Mouse (Mus musculus) stomach, embryonic 15.5 days (tissue): Measurements from ENCODE around the gene Ttc9b. TPM values are rescaled to one million over a fixed set of nuclear protein-coding genes. Genes with fewer than 3 reads are reported as not detected.

Experiments
- ATAC-seq: fragments of 200-750 bp; cut with Nextera tagmentation; 2 replicates; pipeline ENCODE4 v1.8.0; 2017; ENCODE audit warnings: low read depth, moderate number of reproducible peaks, moderate TSS enrichment; ENCODE audit not compliant: insufficient read depth, low FRiP score
- H3K27ac ChIP-seq: fragments of 300-500 bp; sonication (generic); 2 replicates; pipeline ENCODE4 v1.5.1; 2015; ENCODE audit warnings: mild to moderate bottlenecking, inconsistent platforms
- H3K27me3 ChIP-seq: fragments of 300-500 bp; sonication (generic); replicated peaks from 2 replicates; pipeline ENCODE4 v1.6.1; 2015; ENCODE audit warnings: inconsistent platforms
- H3K36me3 ChIP-seq: fragments of 300-500 bp; sonication (generic); 2 replicates; pipeline ENCODE4 v1.6.1; 2015; ENCODE audit warnings: inconsistent platforms
- H3K4me1 ChIP-seq: fragments of 300-500 bp; sonication (generic); 2 replicates; pipeline ENCODE4 v1.6.1; 2015; ENCODE audit warnings: inconsistent platforms
- H3K4me2 ChIP-seq: fragments of 300-500 bp; sonication (generic); 2 replicates; pipeline ENCODE4 v1.6.1; 2015; ENCODE audit warnings: mild to moderate bottlenecking, inconsistent platforms
- H3K4me3 ChIP-seq: fragments of 300-500 bp; sonication (generic); replicated peaks from 2 replicates; pipeline ENCODE4 v1.5.1; 2015; ENCODE audit warnings: inconsistent platforms
- H3K9ac ChIP-seq: fragments of 300-500 bp; sonication (generic); 2 replicates; pipeline ENCODE4 v1.6.1; 2015; ENCODE audit warnings: inconsistent platforms
- H3K9me3 ChIP-seq: fragments of 300-500 bp; sonication (generic); 2 replicates; pipeline ENCODE4 v1.6.1; 2016; ENCODE audit warnings: inconsistent platforms
- WGBS: fragments of 180-500 bp; shearing (Covaris S2); methylation state at CpG from one replicate; pipeline ENCODE4 v1.1.7; 2015; 5-methylcytosine and 5-hydroxymethylcytosine counted together
- polyA plus RNA-seq: library from polyadenylated mRNA; unstranded; fragments of >200 nt; fragmentation: Nextera tagmentation; extraction: Ambion mirVana; gene quantifications from 2 replicates; pipeline ENCODE4 v1.2.1, GENCODE M21; 2015

Gene Ttc9b
- polyA plus RNA-seq, 1 experiment from 2014 or later: 1.8 TPM

- H3K4me3 ChIP-seq: peak overlapping the region; percentile 76
- under 1% methylated on average over 47 of the region's 52 CpGs for WGBS
- H3K9ac ChIP-seq: peak overlapping the region; percentile 78
- no peaks in the 10 kb centered on the region for H3K9me3 ChIP-seq
- no peaks in the 10 kb centered on the region for H3K27me3 ChIP-seq
- ATAC-seq: 0 out of 2 replicates have a peak, but pooled peaks have one; percentile 13
- peak overlapping the region; percentile 93; the same call in 1 of the 2 replicates for H3K27ac ChIP-seq
- no peaks in the 10 kb centered on the region for H3K36me3 ChIP-seq
- H3K4me1 ChIP-seq: peaks cover 15% of the 10 kb centered on the region
- peak overlapping the region; percentile 97 for H3K4me2 ChIP-seq
These were observed 19.9 kb downstream of the Ttc9b start for GRCm38 (mm10) chr7:27673575-27674131.

DNA sequence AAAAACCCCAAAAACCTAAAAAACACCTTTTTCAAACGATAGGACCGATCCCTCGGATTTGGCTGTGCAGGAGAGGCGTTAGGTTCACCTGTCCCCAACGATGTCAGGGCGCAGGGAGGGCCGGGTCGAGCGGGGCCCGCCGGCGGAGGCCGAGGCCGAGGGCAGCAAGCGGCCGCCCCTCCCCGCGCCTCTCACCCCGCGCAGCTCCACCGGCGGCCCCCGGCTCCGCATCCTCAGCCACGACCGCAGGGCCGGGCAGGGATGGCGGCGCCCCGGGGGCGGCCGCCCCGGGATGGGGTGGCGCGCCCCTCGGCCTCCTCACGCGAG lies 20.4 kb downstream of the Ttc9b start:
- no peaks in the 10 kb centered on the region for H3K9me3 ChIP-seq
- ATAC-seq: no peak; the same call in 1 of the 2 replicates

GRCm38 (mm10) chr7:27674522-27675221 lies 21.0 kb downstream of the Ttc9b start, which contains the start of gene Map3k10:
Gene Map3k10, minus strand, starts transcription at chr7:27674598.
- Histone ChIP-seq H3K4me1 (peaks cover 15% of the 10 kb centered on the region), H3K4me2 (peak within 1 kb of the TSS; percentile 97), H3K36me3 (no peaks in the 10 kb centered on the region), H3K27me3 (no peaks in the 10 kb centered on the region), H3K9ac (peak within 1 kb of the TSS; percentile 78), H3K27ac (peak within 1 kb of the TSS; percentile 93), H3K9me3 (no peaks in the 10 kb centered on the region), H3K4me3 (peak within 1 kb of the TSS; percentile 76)
- WGBS: under 1% methylated on average over 31 of the region's 31 CpGs
- peak; percentile 96 for ATAC-seq

More for the DNA sequence above, 20.4 kb downstream of the Ttc9b start:
- Histone ChIP-seq H3K4me3 (peak overlapping the region; percentile 76), H3K36me3 (no peaks in the 10 kb centered on the region), H3K4me2 (peak overlapping the region; percentile 97), H3K27me3 (no peaks in the 10 kb centered on the region), H3K27ac (peak overlapping the region; percentile 93; the same call in 1 of the 2 replicates), H3K9ac (peak overlapping the region; percentile 78), H3K4me1 (peaks cover 15% of the 10 kb centered on the region)
- under 1% methylated on average over 38 of the region's 38 CpGs for WGBS

- peak overlapping the region; percentile 76 for H3K4me3 ChIP-seq
- no peak overlapping the region for H3K9ac ChIP-seq
- H3K4me2 ChIP-seq: peak overlapping the region; percentile 97
- H3K9me3 ChIP-seq: no peaks in the 10 kb centered on the region
- no peaks in the 10 kb centered on the region for H3K27me3 ChIP-seq
- 29% methylated on average over 14 of the region's 14 CpGs for WGBS
- H3K36me3 ChIP-seq: no peaks in the 10 kb centered on the region
- ATAC-seq: no peak
- H3K4me1 ChIP-seq: peaks cover 15% of the 10 kb centered on the region
- H3K27ac ChIP-seq: no peak overlapping the region
These were observed 21.5 kb downstream of the Ttc9b start for GRCm38 (mm10) chr7:27675222-27675612.

DNA sequence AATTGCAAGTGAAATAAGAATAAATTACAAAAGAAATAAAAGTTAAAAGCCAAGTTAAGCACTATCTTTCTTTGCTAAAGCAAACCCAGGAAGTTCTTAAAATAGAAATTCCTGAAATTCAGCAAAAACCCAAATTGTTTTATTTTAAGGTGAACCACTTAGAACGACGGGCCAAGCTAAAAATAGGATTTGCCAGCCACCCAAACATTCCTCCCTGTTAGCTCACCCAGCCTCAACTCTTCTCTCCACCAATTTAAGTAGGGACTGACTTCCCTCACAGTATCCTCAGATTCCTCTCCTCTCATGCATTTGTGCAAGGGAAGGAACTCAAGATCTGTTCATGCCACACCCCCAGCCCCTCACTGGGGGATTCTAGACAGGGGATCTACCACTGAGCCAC lies 29.5 kb downstream of the Ttc9b start:
- Histone ChIP-seq H3K9me3 (no peaks in the 10 kb centered on the region), H3K27me3 (no peaks in the 10 kb centered on the region), H3K4me1 (peaks cover 2% of the 10 kb centered on the region; the same call in 1 of the 2 replicates), H3K36me3 (no peaks in the 10 kb centered on the region), H3K4me3 (no peak overlapping the region), H3K27ac (no peak overlapping the region), H3K4me2 (no peak overlapping the region), H3K9ac (no peak overlapping the region)
- 41% methylated on average over 2 of the region's 2 CpGs for WGBS
- ATAC-seq: no peak

- Histone ChIP-seq H3K27me3 (no peaks in the 10 kb centered on the region), H3K36me3 (no peaks in the 10 kb centered on the region), H3K9ac (no peak overlapping the region), H3K4me3 (no peak overlapping the region), H3K4me1 (peaks cover 4% of the 10 kb centered on the region; the same call in 1 of the 2 replicates), H3K27ac (no peak overlapping the region), H3K9me3 (no peaks in the 10 kb centered on the region), H3K4me2 (peak overlapping the region; percentile 10; the same call in 1 of the 2 replicates)
- ATAC-seq: no peak
- 36% methylated on average over 5 of the region's 5 CpGs for WGBS
These were observed 31.5 kb downstream of the Ttc9b start for GRCm38 (mm10) chr7:27685220-27685619.

DNA sequence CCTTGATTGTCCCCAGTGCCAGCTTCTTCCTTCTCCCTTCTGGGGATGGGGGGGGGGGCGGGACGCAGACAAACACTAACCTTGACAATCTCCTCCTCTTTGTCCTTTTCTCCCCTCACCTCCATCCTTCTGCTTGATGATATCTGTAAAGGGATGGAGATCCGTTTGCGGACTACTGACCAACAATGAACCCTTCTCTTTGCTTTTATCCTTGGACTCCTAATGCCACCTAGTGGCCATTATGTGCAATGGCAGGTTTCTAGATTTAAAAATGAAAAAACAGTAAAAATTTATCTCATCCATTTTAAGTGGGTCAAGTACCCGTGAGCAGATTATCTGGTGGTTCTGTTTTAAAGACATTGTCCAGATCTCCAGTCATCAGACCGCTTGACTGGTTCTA lies 32.0 kb downstream of the Ttc9b start:
- no peak overlapping the region for H3K27ac ChIP-seq
- no peak overlapping the region for H3K4me3 ChIP-seq
- H3K9me3 ChIP-seq: no peaks in the 10 kb centered on the region
- WGBS: 1% methylated on average over 6 of the region's 6 CpGs
- ATAC-seq: no peak
- no peaks in the 10 kb centered on the region for H3K27me3 ChIP-seq
- peaks cover 4% of the 10 kb centered on the region; the same call in 1 of the 2 replicates for H3K4me1 ChIP-seq
- no peak overlapping the region for H3K9ac ChIP-seq
- peak overlapping the region; percentile 10; the same call in 1 of the 2 replicates for H3K4me2 ChIP-seq
- no peaks in the 10 kb centered on the region for H3K36me3 ChIP-seq

GRCm38 (mm10) chr7:27687043-27687442 lies 33.3 kb downstream of the Ttc9b start:
- WGBS: 83% methylated on average over 1 of the region's 1 CpGs

DNA sequence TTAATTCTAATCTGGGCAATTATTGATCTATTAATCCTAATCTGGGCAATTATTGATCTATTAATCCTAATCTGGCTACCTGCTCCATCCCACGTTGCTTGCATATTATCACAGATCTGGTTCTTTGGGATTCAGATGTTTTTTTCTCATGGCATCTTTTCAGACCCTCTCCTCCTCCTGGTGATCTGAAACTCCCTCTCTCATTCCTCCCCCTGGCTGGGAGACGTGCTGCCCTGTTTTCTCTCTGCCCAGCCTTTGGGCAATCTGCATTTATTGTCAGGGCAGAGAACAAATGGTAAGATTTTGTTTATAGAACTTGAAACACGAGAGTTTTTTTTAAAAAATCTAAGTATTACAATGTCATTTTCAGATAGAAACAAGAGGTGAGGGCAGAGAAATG lies 34.1 kb downstream of the Ttc9b start:
- Histone ChIP-seq H3K9ac (no peak overlapping the region), H3K4me2 (peak overlapping the region; percentile 75), H3K27ac (no peak overlapping the region), H3K4me1 (peaks cover 4% of the 10 kb centered on the region; the same call in 1 of the 2 replicates), H3K4me3 (no peak overlapping the region), H3K9me3 (no peaks in the 10 kb centered on the region), H3K36me3 (no peaks in the 10 kb centered on the region), H3K27me3 (no peaks in the 10 kb centered on the region)
- ATAC-seq: no peak
- 60% methylated on average over 3 of the region's 3 CpGs for WGBS

More at GRCm38 (mm10) chr7:27687043-27687442, 33.3 kb downstream of the Ttc9b start:
- Histone ChIP-seq H3K4me1 (peaks cover 4% of the 10 kb centered on the region; the same call in 1 of the 2 replicates), H3K27ac (no peak overlapping the region), H3K9ac (no peak overlapping the region), H3K4me3 (no peak overlapping the region), H3K36me3 (no peaks in the 10 kb centered on the region), H3K27me3 (no peaks in the 10 kb centered on the region), H3K4me2 (no peak overlapping the region), H3K9me3 (no peaks in the 10 kb centered on the region)
- no peak for ATAC-seq

GRCm38 (mm10) chr7:27688246-27688788 lies 34.6 kb downstream of the Ttc9b start:
- Histone ChIP-seq H3K36me3 (no peaks in the 10 kb centered on the region), H3K9ac (peak overlapping the region; percentile 48; the same call in 1 of the 2 replicates), H3K27me3 (no peaks in the 10 kb centered on the region), H3K27ac (peak overlapping the region; percentile 81), H3K9me3 (no peaks in the 10 kb centered on the region), H3K4me1 (peaks cover 4% of the 10 kb centered on the region; the same call in 1 of the 2 replicates), H3K4me3 (peak overlapping the region; percentile 50), H3K4me2 (peak overlapping the region; percentile 75)
- WGBS: 39% methylated on average over 14 of the region's 14 CpGs
- ATAC-seq: no peak

- H3K27me3 ChIP-seq: no peaks in the 10 kb centered on the region
- peak within 1 kb of the TSS; percentile 50 for H3K4me3 ChIP-seq
- under 1% methylated on average over 19 of the region's 19 CpGs for WGBS
- peak; percentile 99 for ATAC-seq
- peak within 1 kb of the TSS; percentile 75 for H3K4me2 ChIP-seq
- H3K9me3 ChIP-seq: no peaks in the 10 kb centered on the region
- H3K27ac ChIP-seq: peak within 1 kb of the TSS; percentile 81
- H3K4me1 ChIP-seq: peaks cover 4% of the 10 kb centered on the region; the same call in 1 of the 2 replicates
- no peaks in the 10 kb centered on the region for H3K36me3 ChIP-seq
- peak within 1 kb of the TSS; percentile 48; the same call in 1 of the 2 replicates for H3K9ac ChIP-seq
These were observed 35.3 kb downstream of the Ttc9b start, which contains the start of gene Zfp607b for GRCm38 (mm10) chr7:27688815-27689612. Gene Zfp607b, plus strand, starts transcription at chr7:27689340.
